Mouse (Mus musculus) hindbrain, postnatal 0 days (tissue): ENCODE data around the gene Mreg. TPM values are rescaled to one million over a fixed set of nuclear protein-coding genes. Genes with fewer than 3 reads are reported as not detected.

Source experiments
- ATAC-seq: fragments of 200-750 bp; cut with Nextera tagmentation; 2 replicates; pipeline ENCODE4 v1.8.0; 2017; ENCODE audit warnings: mild to moderate bottlenecking, moderate TSS enrichment, moderate library complexity
- DNase-seq: peaks from one replicate; pipeline ENCODE4 v3.0.0-alpha.2; 2015; ENCODE audit warnings: low spot score
- H3K27ac ChIP-seq: fragments of 300-500 bp; sonication (generic); 2 replicates; pipeline ENCODE4 v1.5.1; 2014; ENCODE audit warnings: mild to moderate bottlenecking
- H3K27me3 ChIP-seq: fragments of 300-500 bp; sonication (generic); 2 replicates; pipeline ENCODE4 v1.6.1; 2014; ENCODE audit warnings: low read length, mixed read lengths; ENCODE audit not compliant: insufficient read depth
- H3K36me3 ChIP-seq: fragments of 300-500 bp; sonication (generic); 2 replicates; pipeline ENCODE4 v1.6.1; 2014; ENCODE audit warnings: low read length, mixed read lengths; ENCODE audit not compliant: insufficient read depth
- H3K4me1 ChIP-seq: fragments of 300-500 bp; sonication (generic); 2 replicates; pipeline ENCODE4 v1.6.1; 2014; ENCODE audit warnings: antibody characterized with exemption, low read length, mixed read lengths; ENCODE audit not compliant: insufficient read depth
- H3K4me2 ChIP-seq: fragments of 300-500 bp; sonication (generic); 2 replicates; pipeline ENCODE4 v1.6.1; 2014; ENCODE audit warnings: low read depth, mild to moderate bottlenecking, low read length, moderate library complexity, mixed read lengths
- H3K4me3 ChIP-seq: fragments of 300-500 bp; sonication (generic); 2 replicates; pipeline ENCODE4 v1.5.1; 2014; ENCODE audit warnings: low read length
- H3K9ac ChIP-seq: fragments of 300-500 bp; sonication (generic); replicated peaks from 2 replicates; pipeline ENCODE4 v1.6.1; 2014; ENCODE audit warnings: mild to moderate bottlenecking, low read length, moderate library complexity, mixed read lengths
- H3K9me3 ChIP-seq: fragments of 300-500 bp; sonication (generic); 2 replicates; pipeline ENCODE4 v1.6.1; 2016; ENCODE audit warnings: low read length, mixed read lengths
- CTCF ChIP-seq: IDR thresholded peaks from 2 replicates; pipeline ENCODE4 v1.5.1; 2016; ENCODE audit warnings: antibody characterized with exemption, control low read depth, low read depth
- WGBS: fragments of 180-500 bp; shearing (Covaris S2); extraction: QIAGEN DNeasy Blood & Tissue Kit; methylation state at CpG from one replicate; pipeline ENCODE4 v1.1.7; 2014; 5-methylcytosine and 5-hydroxymethylcytosine counted together
- polyA plus RNA-seq: library from polyadenylated mRNA; unstranded; fragments of >200 nt; fragmentation: Nextera tagmentation; extraction: Ambion mirVana; gene quantifications from 2 replicates; pipeline ENCODE4 v1.2.1, GENCODE M21; 2015
- total RNA-seq: library from RNA; depleted of rRNA; stranded (reverse); fragments of >200 nt; gene quantifications from 2 replicates; pipeline ENCODE4 v1.2.3, GENCODE M21; 2014

Gene Mreg
- total and polyA plus RNA-seq, 2 experiments from 2014 or later, result 2.1 to 3.9 TPM

- Histone ChIP-seq H3K27me3 (no peaks in the 10 kb centered on the region), H3K36me3 (no peaks in the 10 kb centered on the region), H3K4me1 (no peaks in the 10 kb centered on the region), H3K9ac (no peak overlapping the region), H3K9me3 (no peaks in the 10 kb centered on the region), H3K27ac (no peak overlapping the region), H3K4me2 (no peak overlapping the region), H3K4me3 (no peak overlapping the region)
- no peak for ATAC-seq
- TF ChIP-seq CTCF, result no peak
- DNase-seq, result no peak
- WGBS, result 95% methylated on average over 5 of the region's 5 CpGs
Observed at GRCm38 (mm10) chr1:72166468-72166814, 45.7 kb downstream of the Mreg start.

- ATAC-seq (no peak), DNase-seq (no peak)
- Histone ChIP-seq H3K36me3 (no peaks in the 10 kb centered on the region), H3K9me3 (no peaks in the 10 kb centered on the region), H3K27me3 (no peaks in the 10 kb centered on the region), H3K4me1 (no peaks in the 10 kb centered on the region), H3K4me2 (no peak overlapping the region), H3K9ac (no peak overlapping the region), H3K27ac (no peak overlapping the region), H3K4me3 (no peak overlapping the region)
- TF ChIP-seq CTCF, result peak; percentile 33
- 85% methylated on average over 20 of the region's 20 CpGs for WGBS
Observed at GRCm38 (mm10) chr1:72165723-72166467, 46.2 kb downstream of the Mreg start.

GRCm38 (mm10) chr1:72160321-72160720 lies 51.8 kb downstream of the Mreg start:
- Histone ChIP-seq H3K27ac (no peak overlapping the region), H3K4me3 (no peak overlapping the region), H3K4me1 (no peaks in the 10 kb centered on the region), H3K36me3 (no peaks in the 10 kb centered on the region), H3K9me3 (no peaks in the 10 kb centered on the region), H3K9ac (no peak overlapping the region), H3K27me3 (no peaks in the 10 kb centered on the region), H3K4me2 (no peak overlapping the region)
- 94% methylated on average over 7 of the region's 7 CpGs for whole genome bisulfite sequencing
- no peak for TF ChIP-seq CTCF
- no peak for ATAC-seq
- no peak for DNase-seq

GRCm38 (mm10) chr1:72145041-72145440 lies 67.1 kb downstream of the Mreg start:
- TF ChIP-seq CTCF, result no peak
- no peak overlapping the region for H3K9ac ChIP-seq

GRCm38 (mm10) chr1:72144426-72144825 lies 67.7 kb downstream of the Mreg start:
- no peak overlapping the region for H3K9ac ChIP-seq
- ATAC-seq, result no peak
- H3K36me3 ChIP-seq, result no peaks in the 10 kb centered on the region
- TF ChIP-seq CTCF, result no peak
- H3K9me3 ChIP-seq, result no peaks in the 10 kb centered on the region
- no peak for DNase-seq
- H3K4me1 ChIP-seq, result no peaks in the 10 kb centered on the region
- H3K4me3 ChIP-seq, result no peak overlapping the region
- 93% methylated on average over 4 of the region's 4 CpGs for WGBS
- no peak overlapping the region for H3K27ac ChIP-seq
- H3K27me3 ChIP-seq, result no peaks in the 10 kb centered on the region
- no peak overlapping the region for H3K4me2 ChIP-seq

More at GRCm38 (mm10) chr1:72145041-72145440, 67.1 kb downstream of the Mreg start:
- H3K4me2 ChIP-seq, result no peak overlapping the region
- no peaks in the 10 kb centered on the region for H3K4me1 ChIP-seq
- no peak overlapping the region for H3K27ac ChIP-seq
- ATAC-seq (no peak), DNase-seq (no peak)
- no peaks in the 10 kb centered on the region for H3K36me3 ChIP-seq
- H3K9me3 ChIP-seq, result no peaks in the 10 kb centered on the region
- no peaks in the 10 kb centered on the region for H3K27me3 ChIP-seq
- no peak overlapping the region for H3K4me3 ChIP-seq

- Histone ChIP-seq H3K9ac (0 out of 2 replicates have a peak overlapping the region, but pooled peaks have one; percentile 41), H3K27ac (no peak overlapping the region), H3K27me3 (no peaks in the 10 kb centered on the region), H3K9me3 (no peaks in the 10 kb centered on the region), H3K4me2 (peak overlapping the region; percentile 53), H3K4me1 (no peaks in the 10 kb centered on the region), H3K36me3 (no peaks in the 10 kb centered on the region), H3K4me3 (peak overlapping the region; percentile 19; the same call in 1 of the 2 replicates)
- TF ChIP-seq CTCF, result peak; percentile 96
- peak; percentile 83 for ATAC-seq
- peak; percentile 93 for DNase-seq
- WGBS, result 4% methylated on average over 11 of the region's 11 CpGs
Observed at GRCm38 (mm10) chr1:72141893-72142480, 70.1 kb downstream of the Mreg start.

GRCm38 (mm10) chr1:72136101-72136500 lies 76.0 kb downstream of the Mreg start:
- no peaks in the 10 kb centered on the region for H3K27me3 ChIP-seq

More at GRCm38 (mm10) chr1:72136101-72136500, 76.0 kb downstream of the Mreg start:
- H3K4me1 ChIP-seq, result no peaks in the 10 kb centered on the region
- H3K4me2 ChIP-seq, result no peak overlapping the region
- DNase-seq (no peak), ATAC-seq (no peak)
- 96% methylated on average over 10 of the region's 10 CpGs for whole genome bisulfite sequencing
- H3K36me3 ChIP-seq, result no peaks in the 10 kb centered on the region
- TF ChIP-seq CTCF, result no peak
- no peaks in the 10 kb centered on the region for H3K9me3 ChIP-seq
- H3K27ac ChIP-seq, result no peak overlapping the region
- no peak overlapping the region for H3K9ac ChIP-seq
- H3K4me3 ChIP-seq, result no peak overlapping the region
